Mouse (Mus musculus): ENCODE measurements at regions not wholly inside any gene's neighbourhood (a gene's known extent, or its start where the extent isn't known, plus 50 kb on each side); places are given as distances from the start of the nearest gene placed in this dataset.

- TF ChIP-seq GATA1 (IDR thresholded peaks at IDR 0.05; ENCODE audit: borderline replicate concordance, low read length), result no peak
- TF ChIP-seq FLI1 (IDR thresholded peaks at IDR 0.05; ENCODE audit: low read length), result no peak
Observed at GRCm38 (mm10) chr2:48535453-48535852, 278.5 kb upstream of the Acvr2a start.
